Comparison of ENCODE assay signal across 19 mouse cellular contexts in the genomic region with DNA sequence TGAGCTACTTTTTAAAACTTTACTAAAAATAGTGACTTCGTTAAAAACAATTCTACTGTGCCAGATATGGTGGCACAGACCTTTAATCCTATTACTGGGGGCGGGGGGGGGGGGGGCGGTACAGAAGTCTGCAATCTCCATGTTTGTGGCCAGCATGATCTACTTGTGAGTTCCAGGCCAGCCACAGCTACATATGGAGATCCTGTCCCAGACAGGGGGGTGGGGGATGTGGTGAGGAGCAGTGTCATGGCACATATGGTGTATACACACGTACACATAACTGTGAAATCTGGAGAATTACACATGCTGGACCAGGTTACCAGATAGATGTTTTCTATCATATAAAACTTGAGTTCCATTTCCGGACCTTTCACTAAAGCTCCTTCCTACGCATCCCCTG. TPM values are rescaled to one million over a fixed set of nuclear protein-coding genes. Genes with fewer than 3 reads are reported as not detected.
DNase-seq lines count a peak whose midpoint lies in the region; ATAC-seq and TF ChIP-seq lines count a peak whose summit lies in the region.
"Had no signal": no experiment of that assay in that cellular context is flagged by ENCODE, and none has a peak within 500 bp of the region (broad histone marks: within the 10 kb centered on the region; RNA-seq: fewer than 3 reads in every experiment).

No protein-coding gene starts in this region.

- no peaks in the 10 kb centered on the region for H3K27me3 ChIP-seq in forebrain, embryonic 14.5 days (replicated peaks; ENCODE audit: control insufficient read depth, insufficient read depth, low read length)
- no peaks in the 10 kb centered on the region for H3K27me3 ChIP-seq in forebrain, embryonic 16.5 days (replicated peaks; ENCODE audit: control insufficient read depth, insufficient read depth, low read length)
- no peaks in the 10 kb centered on the region for H3K27me3 ChIP-seq in midbrain, postnatal 0 days (ENCODE audit: insufficient read depth, low read length)
- no peaks in the 10 kb centered on the region for H3K27me3 ChIP-seq in midbrain, embryonic 15.5 days (replicated peaks)
- H3K27me3 ChIP-seq: embryonic facial prominence, embryonic 12.5 days; forebrain, embryonic 15.5 days had no signal

- 0 out of 2 replicates have a peak, but pooled peaks cover 8% of the 10 kb centered on the region for H3K4me1 ChIP-seq in forebrain, embryonic 14.5 days (ENCODE audit: control insufficient read depth, insufficient read depth, low read length)
- H3K4me1 ChIP-seq in forebrain, embryonic 16.5 days (replicated peaks; ENCODE audit: control insufficient read depth, insufficient read depth, low read length), result peaks cover 22% of the 10 kb centered on the region
- 0 out of 2 replicates have a peak, but pooled peaks cover 7% of the 10 kb centered on the region for H3K4me1 ChIP-seq in midbrain, postnatal 0 days (ENCODE audit: insufficient read depth, low read length)
- no peaks in the 10 kb centered on the region; the same call in 1 of the 2 replicates for H3K4me1 ChIP-seq in midbrain, embryonic 15.5 days
- peaks cover 4% of the 10 kb centered on the region; the same call in 1 of the 2 replicates for H3K4me1 ChIP-seq in lung, adult 2 months (ENCODE audit: control insufficient read depth, insufficient read depth, low read length)
- H3K4me1 ChIP-seq: embryonic facial prominence, embryonic 10.5 days; embryonic facial prominence, embryonic 12.5 days had no signal

- no peaks in the 10 kb centered on the region for H3K9me3 ChIP-seq in forebrain, embryonic 14.5 days (replicated peaks; ENCODE audit: control insufficient read depth, low read length)
- no peaks in the 10 kb centered on the region for H3K9me3 ChIP-seq in forebrain, embryonic 16.5 days (ENCODE audit: control insufficient read depth, low read length)
- H3K9me3 ChIP-seq in midbrain, postnatal 0 days (ENCODE audit: low read length), result no peaks in the 10 kb centered on the region
- no peaks in the 10 kb centered on the region for H3K9me3 ChIP-seq in midbrain, embryonic 15.5 days
- H3K9me3 ChIP-seq: embryonic facial prominence, embryonic 10.5 days; embryonic facial prominence, embryonic 12.5 days; forebrain, embryonic 15.5 days had no signal

- peaks cover 11% of the 10 kb centered on the region for H3K36me3 ChIP-seq in forebrain, embryonic 14.5 days (ENCODE audit: control insufficient read depth, insufficient read depth, low read length)
- H3K36me3 ChIP-seq in forebrain, embryonic 16.5 days (ENCODE audit: control insufficient read depth, insufficient read depth), result peaks cover 1% of the 10 kb centered on the region; the same call in 1 of the 2 replicates
- peaks cover 6% of the 10 kb centered on the region for H3K36me3 ChIP-seq in midbrain, postnatal 0 days (ENCODE audit: insufficient read depth, low read length)
- H3K36me3 ChIP-seq in midbrain, embryonic 15.5 days (replicated peaks), result 0 out of 2 replicates have a peak, but pooled peaks cover 2% of the 10 kb centered on the region

- H3K9ac ChIP-seq in forebrain, embryonic 14.5 days (ENCODE audit: low read length), result no peak overlapping the region
- no peak overlapping the region for H3K9ac ChIP-seq in forebrain, embryonic 16.5 days (replicated peaks; ENCODE audit: low read depth, low read length)
- H3K9ac ChIP-seq in midbrain, postnatal 0 days (replicated peaks; ENCODE audit: low read length, poor library complexity, severe bottlenecking), result no peak overlapping the region
- H3K9ac ChIP-seq in midbrain, embryonic 15.5 days, result no peak overlapping the region
- H3K9ac ChIP-seq: embryonic facial prominence, embryonic 12.5 days; forebrain, embryonic 15.5 days had no signal

- no peak overlapping the region for H3K4me2 ChIP-seq in forebrain, embryonic 14.5 days (ENCODE audit: low read length)
- H3K4me2 ChIP-seq in forebrain, embryonic 16.5 days (ENCODE audit: low read length), result no peak overlapping the region
- H3K4me2 ChIP-seq in midbrain, postnatal 0 days (ENCODE audit: low read depth, low read length, poor library complexity, severe bottlenecking), result 0 out of 2 replicates have a peak overlapping the region, but pooled peaks have one; percentile 15
- H3K4me2 ChIP-seq in midbrain, embryonic 15.5 days, result no peak overlapping the region
- H3K4me2 ChIP-seq: embryonic facial prominence, embryonic 12.5 days; forebrain, embryonic 15.5 days had no signal

- H3K27ac ChIP-seq in forebrain, embryonic 14.5 days (ENCODE audit: low read depth, low read length), result no peak overlapping the region
- H3K27ac ChIP-seq in forebrain, embryonic 16.5 days (ENCODE audit: low read length), result no peak overlapping the region
- H3K27ac ChIP-seq in midbrain, postnatal 0 days (ENCODE audit: low read depth, low read length), result no peak overlapping the region
- H3K27ac ChIP-seq in midbrain, embryonic 15.5 days, result no peak overlapping the region
- H3K27ac ChIP-seq: embryonic facial prominence, embryonic 10.5 days; embryonic facial prominence, embryonic 12.5 days; forebrain, embryonic 15.5 days had no signal

- DNase-seq in forebrain, embryonic 14.5 days (ENCODE audit: low spot score), result no peak
- no peak for DNase-seq in midbrain, postnatal 0 days (ENCODE audit: low spot score)
- DNase-seq in lung, adult 2 months, result no peak
- DNase-seq: adrenal gland, adult 2 months; adrenal gland, postnatal 10 days; adrenal gland, postnatal 25 days; cerebellum, adult 11-12 months; cerebellum, adult 2 months; cerebellum, adult 9-10 months; cerebellum, postnatal 10 days; cerebellum, postnatal 25 days had no signal

- no peak overlapping the region for H3K4me3 ChIP-seq in forebrain, embryonic 14.5 days (ENCODE audit: low read depth, low read length)
- H3K4me3 ChIP-seq in forebrain, embryonic 16.5 days (replicated peaks; ENCODE audit: low read length), result no peak overlapping the region
- no peak overlapping the region for H3K4me3 ChIP-seq in midbrain, postnatal 0 days (ENCODE audit: low read depth, low read length)
- no peak overlapping the region for H3K4me3 ChIP-seq in midbrain, embryonic 15.5 days
- H3K4me3 ChIP-seq in lung, adult 2 months (replicated peaks; ENCODE audit: extremely low read depth, low read depth, low read length), result no peak overlapping the region
- H3K4me3 ChIP-seq: embryonic facial prominence, embryonic 10.5 days; embryonic facial prominence, embryonic 12.5 days; forebrain, embryonic 15.5 days had no signal

- TF ChIP-seq POLR2A in lung, adult 2 months (IDR thresholded peaks at IDR 0.05; ENCODE audit: borderline replicate concordance, extremely low read depth, low read depth, low read length), result no peak

- ATAC-seq in forebrain, embryonic 14.5 days, result peak; percentile 43; the same call in 1 of the 2 replicates
- ATAC-seq in forebrain, embryonic 16.5 days, result no peak
- no peak for ATAC-seq in midbrain, postnatal 0 days (ENCODE audit: low FRiP score)
- ATAC-seq in midbrain, embryonic 15.5 days (replicated peaks), result no peak
- peak; percentile 47; the same call in 1 of the 2 replicates for ATAC-seq in granulocyte monocyte progenitor cell, adult 5-6 weeks (replicated peaks; ENCODE audit: poor library complexity, severe bottlenecking)
- ATAC-seq: forebrain, embryonic 15.5 days had no signal

- WGBS in forebrain, embryonic 14.5 days, result 65% methylated on average over 6 of the region's 6 CpGs
- WGBS in forebrain, embryonic 16.5 days, result 67% methylated on average over 6 of the region's 6 CpGs
- WGBS in midbrain, postnatal 0 days, result 70% methylated on average over 6 of the region's 6 CpGs
- 81% methylated on average over 6 of the region's 6 CpGs for WGBS in midbrain, embryonic 15.5 days
- 81% methylated on average over 6 of the region's 6 CpGs for WGBS in lung, adult 2 months

- no peak for TF ChIP-seq CTCF in midbrain, postnatal 0 days (IDR thresholded peaks at IDR 0.05)
- no peak for TF ChIP-seq CTCF in lung, adult 2 months (IDR thresholded peaks at IDR 0.05; ENCODE audit: insufficient read depth, low read length)

RNA-seq across cellular contexts. Expression of gene Klhl5, which starts 29.7 kb away (rescaled TPM):
- 42.3 and 47.0 TPM in 2 replicates for polyA plus RNA-seq in forebrain, embryonic 14.5 days (2014; fragmentation: Nextera tagmentation; extraction: Ambion mirVana)
- 63.5 and 67.3 TPM in 2 replicates for polyA plus RNA-seq in forebrain, embryonic 16.5 days (2015; fragmentation: Nextera tagmentation; extraction: Ambion mirVana)
- 62.1 and 64.4 TPM in 2 replicates for total RNA-seq in midbrain, postnatal 0 days (2014; rRNA removed)
- polyA plus RNA-seq in midbrain, postnatal 0 days (2015; fragmentation: Nextera tagmentation; extraction: Ambion mirVana), result 56.6 and 61.2 TPM in 2 replicates
- polyA plus RNA-seq in midbrain, embryonic 15.5 days (2015; fragmentation: Nextera tagmentation; extraction: Ambion mirVana), result 51.9 and 53.0 TPM in 2 replicates
- total RNA-seq in granulocyte monocyte progenitor cell, adult 5-6 weeks (2014; fragmentation: Nextera tagmentation), result 96.8 and 101 TPM in 2 replicates
- total RNA-seq in granulocyte monocyte progenitor cell, adult 5-6 weeks (2017), result 73.9 and 75.1 TPM in 2 replicates
- polyA plus RNA-seq in lung, adult 2 months (2012; rRNA removed), result 103 and 122 TPM in 2 replicates

RNA-seq across cellular contexts. Expression of gene Tmem156, which starts 45.1 kb away (rescaled TPM):
- polyA plus RNA-seq in forebrain, embryonic 14.5 days (2014; fragmentation: Nextera tagmentation; extraction: Ambion mirVana), result 0.10 and 0.22 TPM in 2 replicates
- polyA plus RNA-seq in forebrain, embryonic 16.5 days (2015; fragmentation: Nextera tagmentation; extraction: Ambion mirVana), result 0.22 TPM in 1 of 2 replicates, not detected in the other
- not detected in 2 replicates for total RNA-seq in midbrain, postnatal 0 days (2014; rRNA removed)
- polyA plus RNA-seq in midbrain, postnatal 0 days (2015; fragmentation: Nextera tagmentation; extraction: Ambion mirVana), result 0.11 and 0.23 TPM in 2 replicates
- polyA plus RNA-seq in midbrain, embryonic 15.5 days (2015; fragmentation: Nextera tagmentation; extraction: Ambion mirVana), result 0.11 and 0.22 TPM in 2 replicates
- total RNA-seq in granulocyte monocyte progenitor cell, adult 5-6 weeks (2014; fragmentation: Nextera tagmentation), result 38.6 and 42.1 TPM in 2 replicates
- total RNA-seq in granulocyte monocyte progenitor cell, adult 5-6 weeks (2017), result 49.4 and 62.3 TPM in 2 replicates
- polyA plus RNA-seq in lung, adult 2 months (2012; rRNA removed), result 0.49 and 1.5 TPM in 2 replicates
- polyA plus RNA-seq: adrenal gland, adult 2 months; C2C12; embryonic facial prominence, embryonic 12.5 days; forebrain, embryonic 11.5 days had no signal

Comparison
In these comparisons a context has a peak if more than half of its experiments do, and no peak if none do; other contexts are left out.
1. ATAC-seq: peak in forebrain, embryonic 14.5 days (single experiment) and granulocyte monocyte progenitor cell, adult 5-6 weeks (single experiment); none in forebrain, embryonic 16.5 days (single experiment), midbrain, postnatal 0 days (single experiment) and midbrain, embryonic 15.5 days (single experiment).